Mouse (Mus musculus) kidney, adult 11 months (tissue): ENCODE data around the gene Jag2.

Source experiments
- DNase-seq: peaks from one replicate; pipeline ENCODE4 v3.0.0; 2022

The Jag2 gene

GRCm38 (mm10) chr12:112940710-112941109 is 11.1 kb upstream of the Jag2 start:
- DNase-seq: no peak

DNA sequence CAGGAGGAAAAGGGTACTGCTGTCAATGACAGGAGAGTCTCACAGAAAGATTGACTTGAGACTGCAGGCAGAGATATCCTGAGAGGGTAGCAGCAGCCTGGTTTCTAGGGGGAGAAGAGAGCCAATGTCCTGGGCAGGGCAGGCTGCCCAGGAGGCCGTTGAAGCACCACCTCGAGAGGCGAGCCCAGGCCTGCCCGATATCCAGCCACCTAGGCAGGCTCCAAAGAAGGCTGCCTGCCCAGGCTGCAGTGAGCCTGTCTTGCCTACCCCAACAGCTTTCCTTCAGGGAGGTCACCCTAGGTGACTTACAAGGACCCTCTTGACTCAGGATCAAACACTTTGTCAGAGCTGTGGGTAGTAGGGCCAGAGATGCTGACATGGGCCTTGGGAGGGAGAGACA is 10.7 kb upstream of the Jag2 start:
- no peak for DNase-seq

DNA sequence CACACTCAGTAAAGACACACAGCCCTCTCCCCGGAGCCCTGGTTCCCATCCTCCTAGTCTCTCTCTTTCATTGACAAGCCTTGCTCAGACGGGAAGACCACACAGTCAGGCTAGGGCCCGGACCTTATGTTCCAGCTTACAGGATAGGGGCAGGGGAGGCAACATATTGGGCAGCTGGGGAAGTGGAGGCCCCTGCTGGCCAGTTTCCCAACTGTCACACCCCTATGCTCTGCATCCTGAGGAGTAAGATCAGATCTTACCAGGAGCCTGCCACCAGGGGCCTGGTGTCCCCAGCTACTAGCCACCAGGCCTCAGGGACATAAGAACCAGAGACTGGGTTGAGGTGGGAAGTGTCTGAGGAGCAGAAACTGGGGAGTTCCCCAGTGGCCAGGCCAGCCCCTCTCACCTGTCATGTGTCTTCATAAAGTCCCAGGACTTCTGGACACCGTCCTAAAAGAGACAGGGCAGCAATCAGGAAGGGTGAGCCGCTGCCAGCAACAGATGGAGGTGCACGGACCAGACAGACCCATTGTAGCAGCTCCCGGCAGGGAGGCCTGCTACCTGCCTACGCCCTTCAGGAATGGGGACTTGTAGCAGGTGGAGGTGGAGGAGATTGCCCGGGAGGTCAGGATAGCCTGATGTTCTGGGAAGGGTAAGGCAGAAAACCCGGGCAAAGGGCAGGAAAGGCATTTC is 9.4 kb upstream of the Jag2 start:
- DNase-seq: no peak

GRCm38 (mm10) chr12:112938366-112938765 is 8.8 kb upstream of the Jag2 start:
- DNase-seq: no peak

DNA sequence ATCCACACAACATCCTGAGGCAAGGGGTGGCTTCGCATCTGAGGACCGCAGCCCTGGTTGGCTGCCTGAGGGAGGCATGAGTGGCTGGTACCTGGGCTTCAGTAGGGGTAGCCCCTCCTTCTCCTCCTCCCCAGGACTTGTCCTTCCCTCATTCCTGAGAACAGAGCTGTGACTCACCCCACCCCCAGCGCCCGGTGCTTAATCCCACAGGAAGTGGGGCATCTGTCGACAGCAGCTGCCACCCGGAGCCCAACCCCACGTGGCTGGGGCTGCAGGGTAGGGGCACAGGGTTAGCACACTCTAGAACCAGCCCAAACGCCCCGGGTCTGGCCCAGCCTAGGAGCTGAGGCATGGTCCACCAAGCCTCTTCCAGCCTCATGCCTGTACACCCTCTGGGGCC is 8.3 kb upstream of the Jag2 start:
- no peak for DNase-seq

- DNase-seq: no peak
These were observed 3.1 kb upstream of the Jag2 start for GRCm38 (mm10) chr12:112932647-112933046.

DNA sequence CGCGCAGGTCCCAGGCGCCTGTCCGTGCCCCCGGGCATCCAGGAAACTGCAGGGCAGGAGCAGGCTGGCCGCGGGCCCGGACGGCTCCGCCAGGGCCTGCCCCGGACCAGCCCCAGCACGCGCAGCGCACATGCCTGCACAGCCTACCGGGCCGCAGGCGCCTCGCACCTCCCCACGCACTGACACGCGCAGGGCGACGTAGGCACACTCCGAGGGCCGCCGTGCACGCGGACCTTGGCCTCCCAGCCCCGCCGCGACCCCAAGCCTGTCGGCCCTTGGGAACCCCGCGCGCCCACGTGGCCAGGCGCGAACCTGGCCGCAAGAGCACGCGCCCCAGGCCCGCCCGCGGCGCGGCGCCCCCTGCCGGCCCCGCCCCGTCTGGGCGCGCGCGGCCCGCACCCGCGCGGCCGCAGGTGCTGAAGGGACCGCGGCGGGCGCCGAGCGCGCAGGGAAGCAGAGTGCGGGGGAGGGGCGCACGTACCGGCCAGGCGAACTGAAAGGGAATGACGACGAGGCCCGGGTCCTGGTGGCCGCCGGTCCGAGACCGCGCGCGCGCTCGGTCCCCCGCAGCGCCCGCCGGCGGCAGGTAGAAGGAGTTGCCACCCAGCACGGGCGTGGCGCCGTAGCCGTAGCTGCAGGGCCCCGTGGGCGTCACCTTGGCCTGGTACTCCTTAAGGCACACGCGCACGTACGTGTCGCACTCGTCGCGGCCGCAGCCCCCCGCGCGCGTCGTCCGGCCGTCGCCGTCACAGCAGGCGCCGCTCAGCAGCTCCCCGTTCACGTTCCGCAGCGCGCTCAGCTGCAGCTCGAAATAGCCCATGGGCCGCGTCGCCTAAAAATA is 955 bp downstream of the Jag2 start:
- DNase-seq: no peak

DNA sequence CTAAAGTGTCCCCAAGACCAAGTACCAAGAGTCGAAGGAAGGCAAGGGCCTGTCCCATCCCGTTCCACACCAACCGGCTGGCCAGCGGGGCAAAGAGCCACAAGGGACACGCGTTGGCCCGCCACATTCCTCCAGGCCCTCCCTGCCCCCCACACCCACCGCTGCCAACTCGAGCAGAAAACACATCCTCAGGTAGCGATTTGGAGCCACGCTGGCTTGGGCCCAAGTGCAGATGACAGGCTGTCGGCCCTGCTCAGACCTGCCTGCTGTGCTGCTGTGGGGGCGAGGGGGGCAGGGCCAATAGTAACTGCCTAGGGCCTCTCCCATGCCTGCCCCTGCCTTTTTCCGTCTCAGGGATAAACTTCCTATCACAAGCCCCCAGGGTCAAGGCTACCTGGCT is 2.3 kb downstream of the Jag2 start:
- no peak for DNase-seq

DNA sequence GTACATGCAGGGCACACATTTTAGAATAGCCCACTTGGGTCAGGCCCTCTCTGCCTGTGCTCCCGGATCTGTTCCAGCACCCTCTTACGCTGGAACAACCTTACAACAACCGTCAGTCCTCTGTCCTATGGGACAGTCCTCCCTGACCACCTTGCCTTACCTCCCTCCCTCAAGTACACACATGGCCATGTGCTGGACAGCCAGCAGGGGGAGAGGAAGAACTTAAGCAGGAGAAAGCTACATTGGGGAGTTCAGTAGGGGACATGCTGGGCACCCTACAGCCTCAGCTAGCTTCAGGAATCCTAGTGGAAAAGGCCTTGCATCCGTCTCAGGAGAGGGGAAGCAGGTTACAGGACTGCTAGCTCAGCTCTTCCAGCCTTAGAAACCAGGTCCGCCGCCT is 3.6 kb downstream of the Jag2 start:
- no peak for DNase-seq

DNA sequence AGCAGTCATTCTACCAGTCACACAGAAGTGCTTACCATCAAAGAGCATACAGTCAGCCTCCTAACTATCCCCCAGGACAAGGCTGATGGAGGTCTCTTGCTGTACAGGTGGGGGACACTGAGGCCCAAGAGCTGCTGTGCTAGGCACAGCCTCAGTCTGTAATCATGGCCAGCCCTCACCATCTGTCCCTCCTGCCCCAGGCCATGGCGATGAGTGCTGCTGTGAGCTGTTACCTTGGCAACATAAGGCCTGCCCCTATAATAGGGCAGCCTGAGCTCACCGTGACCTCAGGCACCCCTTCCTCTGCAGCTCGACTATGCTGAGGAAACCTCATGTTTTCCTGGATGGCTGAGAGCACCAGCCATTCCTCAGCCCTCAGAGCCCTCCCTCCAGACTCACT is 7.0 kb downstream of the Jag2 start:
- DNase-seq: no peak

DNA sequence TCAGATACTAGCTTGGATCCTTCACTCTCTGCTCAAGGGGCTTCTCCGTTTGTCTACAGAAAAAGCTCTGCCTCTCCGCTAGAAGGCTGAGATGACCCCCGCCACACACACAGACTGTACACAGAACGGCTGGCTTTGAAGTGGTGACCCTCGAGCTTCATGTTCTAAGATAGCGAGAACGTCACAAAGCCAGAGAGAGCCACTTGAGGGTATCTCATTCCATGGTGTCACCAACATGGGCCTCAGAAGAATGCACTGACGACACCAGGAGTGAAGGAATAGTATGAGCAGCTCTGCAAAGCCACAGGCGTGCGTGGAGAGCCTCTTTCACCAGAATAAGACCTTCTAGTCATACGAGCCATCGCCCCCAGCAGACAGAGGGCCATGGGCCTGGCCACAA is 8.1 kb downstream of the Jag2 start:
- DNase-seq: no peak

DNA sequence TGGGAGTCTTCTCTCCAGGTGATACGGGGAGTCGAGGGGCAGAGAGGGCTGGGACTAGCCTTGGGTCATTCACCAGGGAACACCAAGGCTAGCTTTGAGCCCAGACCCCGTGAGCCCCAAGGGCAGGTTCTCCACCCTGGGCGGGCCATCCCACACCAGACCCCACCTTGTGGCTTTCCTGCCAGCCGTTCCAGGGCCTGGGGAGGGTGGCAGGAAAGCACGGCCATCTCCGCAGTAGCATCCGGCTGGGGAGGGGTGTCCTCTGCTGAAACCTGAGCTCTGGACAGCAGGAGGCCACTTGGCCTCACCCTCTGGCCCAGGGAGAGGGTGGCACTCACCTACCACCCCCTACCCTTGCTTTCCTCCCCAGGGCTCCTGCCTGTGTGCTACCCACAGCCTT is 11.7 kb downstream of the Jag2 start:
- DNase-seq: no peak

- no peak for DNase-seq
These were observed 12.1 kb downstream of the Jag2 start for GRCm38 (mm10) chr12:112917486-112917885.

DNA sequence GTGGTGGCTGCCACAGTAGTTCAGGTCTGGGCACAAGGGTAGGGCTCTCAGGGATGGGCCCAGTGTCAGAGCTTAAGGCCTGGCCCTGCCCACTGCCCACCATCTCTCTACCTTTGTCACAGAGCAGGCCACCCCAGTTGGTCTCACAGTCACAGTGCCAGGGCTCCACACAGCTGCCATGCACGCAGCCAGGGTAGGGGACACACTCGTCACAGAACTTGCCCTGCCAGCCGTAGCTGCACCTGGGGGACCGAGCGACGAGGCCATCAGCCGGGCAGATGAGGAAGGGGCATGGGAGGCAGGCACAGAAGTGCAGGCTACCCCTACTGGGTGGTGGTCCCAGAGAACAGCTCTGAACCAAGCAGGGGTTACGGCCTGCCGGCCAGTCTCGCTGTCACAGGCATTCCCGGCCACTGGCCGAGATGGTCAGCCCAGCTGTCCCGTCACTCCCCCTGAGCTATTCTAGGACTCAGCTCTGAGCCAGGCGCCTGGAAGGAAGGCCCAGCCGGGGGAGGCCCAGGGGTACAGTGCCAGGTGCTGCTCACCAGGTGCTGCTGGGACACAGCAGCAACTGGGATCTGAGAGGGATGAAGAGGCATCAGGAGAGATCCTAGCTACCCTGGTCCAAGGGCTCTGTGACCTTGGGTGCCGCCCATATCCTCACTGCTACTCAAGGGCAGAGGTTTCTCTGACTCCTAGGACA is 12.7 kb downstream of the Jag2 start:
- no peak for DNase-seq

GRCm38 (mm10) chr12:112915587-112915986 is 14.0 kb downstream of the Jag2 start:
- DNase-seq: no peak

DNA sequence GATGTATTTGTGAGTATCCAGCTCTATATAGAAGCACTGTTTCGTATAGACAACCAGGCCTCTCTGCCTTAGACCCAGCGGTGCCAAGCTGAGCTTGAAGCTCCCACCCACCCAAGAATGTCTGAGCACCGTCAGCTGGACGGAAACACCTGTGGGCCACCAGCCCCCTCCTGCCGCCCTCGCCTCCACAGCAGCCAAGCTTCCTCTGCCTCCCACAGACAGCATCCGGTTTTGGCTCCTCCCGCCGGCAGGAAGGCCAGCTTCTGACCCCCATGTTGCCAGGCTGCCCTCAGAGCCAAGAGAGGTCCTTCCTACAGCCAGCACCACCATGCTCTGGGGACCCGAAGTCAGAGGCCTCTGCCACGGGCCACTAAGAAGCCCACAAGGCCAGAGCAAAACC is 15.0 kb downstream of the Jag2 start:
- no peak for DNase-seq

GRCm38 (mm10) chr12:112912951-112913745 is 16.4 kb downstream of the Jag2 start:
- DNase-seq: no peak

DNA sequence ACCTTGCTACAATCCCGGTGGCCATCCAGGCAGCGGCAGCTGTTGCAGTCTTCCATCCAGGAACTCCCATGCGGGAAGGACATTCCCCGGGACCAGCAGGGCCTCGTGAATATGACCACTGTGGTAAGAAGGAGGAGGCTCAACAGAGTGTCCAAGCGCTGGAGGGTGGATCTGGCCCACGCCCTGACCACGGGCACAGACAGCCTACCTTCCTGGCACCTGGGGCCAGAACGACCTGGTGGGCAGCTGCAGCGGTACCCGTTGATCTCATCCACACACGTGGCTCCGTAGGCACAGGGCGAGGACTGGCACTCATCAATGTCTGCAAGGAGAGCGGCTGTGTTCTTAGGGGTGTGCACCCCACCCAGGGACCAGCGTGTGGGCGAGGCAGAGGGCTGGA is 17.9 kb downstream of the Jag2 start:
- no peak for DNase-seq

GRCm38 (mm10) chr12:112908991-112909390 is 20.6 kb downstream of the Jag2 start:
- no peak for DNase-seq

DNA sequence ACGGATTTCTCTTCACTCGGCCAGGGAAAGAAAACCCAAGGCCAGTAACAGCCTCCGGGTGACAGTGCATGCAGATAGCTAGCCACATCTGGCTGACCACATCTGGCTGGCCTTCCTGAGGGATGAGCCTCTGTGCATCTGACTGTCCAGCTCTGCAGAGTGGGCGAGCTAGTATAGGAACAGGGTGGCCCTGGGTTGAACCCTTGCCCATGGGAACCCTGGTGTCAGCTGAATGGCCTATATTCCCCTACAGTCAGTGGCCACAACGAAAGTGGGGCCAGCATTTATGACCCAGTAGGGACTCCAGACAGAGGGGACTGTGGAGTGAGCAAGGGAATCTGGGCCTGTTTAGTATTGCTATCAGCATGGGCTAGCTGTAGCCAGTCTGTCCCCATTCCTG is 24.6 kb downstream of the Jag2 start:
- no peak for DNase-seq

- DNase-seq: no peak
These were observed 25.6 kb downstream of the Jag2 start for GRCm38 (mm10) chr12:112903941-112904340.

DNA sequence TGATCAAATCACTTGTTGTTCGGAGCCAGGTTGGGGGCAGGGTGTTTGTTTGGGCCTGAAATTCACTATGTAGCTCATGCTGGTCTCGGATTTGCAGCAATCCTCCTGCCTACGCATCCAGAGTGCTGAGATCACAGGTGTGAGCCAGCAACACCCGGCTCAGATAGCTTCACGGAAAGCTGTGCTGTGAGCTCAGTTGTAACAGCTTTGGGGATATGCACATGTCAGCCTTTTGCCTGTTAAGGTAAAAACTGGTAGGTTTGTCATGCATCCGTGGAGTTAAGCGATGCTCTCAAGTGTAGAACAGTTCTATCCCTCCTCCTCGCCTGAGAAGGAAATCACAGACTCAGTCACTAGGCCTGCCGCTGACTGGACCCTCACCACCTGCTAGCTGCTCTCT is 28.9 kb downstream of the Jag2 start:
- DNase-seq: no peak

DNA sequence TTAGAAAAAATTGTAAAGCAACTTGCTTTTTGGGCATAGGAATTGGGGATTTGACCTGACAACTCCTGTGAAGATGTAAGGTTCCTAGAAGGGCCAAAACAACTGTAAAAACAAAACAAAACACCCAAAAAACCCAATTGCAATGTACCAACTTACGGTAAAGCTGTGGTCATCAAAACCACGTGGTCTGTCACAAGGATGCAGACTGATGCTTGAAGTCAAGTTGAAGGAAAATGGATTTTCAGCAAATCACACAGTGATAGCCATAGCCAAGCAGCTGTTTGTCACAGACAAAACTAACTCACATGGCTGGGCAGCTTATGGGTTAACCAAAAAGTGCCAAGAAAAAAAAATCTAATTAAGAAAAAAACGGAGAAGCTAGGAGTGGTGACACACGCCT is 30.6 kb downstream of the Jag2 start:
- no peak for DNase-seq
